9 mouse cellular contexts compared by ENCODE assay signal in the genomic region with DNA sequence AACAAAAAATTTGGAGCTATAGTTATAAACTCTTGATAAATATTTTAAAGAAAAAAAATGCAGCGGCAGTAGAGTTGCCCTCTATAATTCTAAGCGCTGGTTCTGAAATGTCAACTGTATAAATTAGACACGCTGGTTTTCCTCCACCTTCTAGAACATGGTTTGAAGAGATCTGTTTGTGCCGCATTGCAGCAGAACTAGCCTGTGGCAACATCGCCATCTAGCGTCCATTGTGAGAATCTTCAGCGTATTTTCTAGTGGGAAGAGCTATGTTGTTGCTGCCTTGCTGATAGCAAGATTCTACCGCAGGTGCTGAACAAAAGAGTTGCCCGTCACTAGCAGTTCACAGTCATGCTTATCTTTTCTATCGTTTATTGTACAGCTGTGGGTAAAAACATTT.
DNase-seq lines count a peak whose midpoint lies in the region; ATAC-seq and TF ChIP-seq lines count a peak whose summit lies in the region.
"Had no signal": no experiment of that assay in that cellular context is flagged by ENCODE, and none has a peak within 500 bp of the region (broad histone marks: within the 10 kb centered on the region; RNA-seq: fewer than 3 reads in every experiment).

No protein-coding gene starts in this region.

- no peaks in the 10 kb centered on the region for H3K79me2 ChIP-seq in liver, adult 2 months (ENCODE audit: control insufficient read depth, insufficient read depth, low read length)

- WGBS in embryonic facial prominence, embryonic 12.5 days = 5% methylated on average over 10 of the region's 10 CpGs
- WGBS in kidney, embryonic 16.5 days = 8% methylated on average over 10 of the region's 10 CpGs
- WGBS in liver, adult 2 months = 3% methylated on average over 10 of the region's 10 CpGs
- WGBS in neural tube, embryonic 11.5 days = 11% methylated on average over 10 of the region's 10 CpGs

- no peak overlapping the region for H3K4me3 ChIP-seq in embryonic facial prominence, embryonic 12.5 days
- H3K4me3 ChIP-seq in kidney, embryonic 16.5 days (ENCODE audit: low read length) = no peak overlapping the region
- no peak overlapping the region for H3K4me3 ChIP-seq in liver, adult 2 months (ENCODE audit: insufficient read depth, low read depth, low read length)
- H3K4me3 ChIP-seq in neural tube, embryonic 11.5 days (ENCODE audit: low read depth, low read length) = no peak overlapping the region
- H3K4me3 ChIP-seq: limb, embryonic 12.5 days had no signal

- no peak overlapping the region for H3K9ac ChIP-seq in embryonic facial prominence, embryonic 12.5 days
- no peak overlapping the region for H3K9ac ChIP-seq in kidney, embryonic 16.5 days (replicated peaks; ENCODE audit: low read length)
- H3K9ac ChIP-seq in liver, adult 2 months (ENCODE audit: low read depth, low read length) = no peak overlapping the region
- H3K9ac ChIP-seq in neural tube, embryonic 11.5 days (ENCODE audit: low read length) = no peak overlapping the region
- H3K9ac ChIP-seq: limb, embryonic 12.5 days had no signal

- no peak overlapping the region for H3K27ac ChIP-seq in embryonic facial prominence, embryonic 12.5 days
- H3K27ac ChIP-seq in kidney, embryonic 16.5 days (ENCODE audit: low read length) = no peak overlapping the region
- H3K27ac ChIP-seq in liver, adult 2 months (replicated peaks; ENCODE audit: insufficient read depth, low read depth, low read length) = no peak overlapping the region
- no peak overlapping the region for H3K27ac ChIP-seq in neural tube, embryonic 11.5 days (ENCODE audit: low read depth, low read length)
- H3K27ac ChIP-seq: limb, embryonic 12.5 days had no signal

- no peak for TF ChIP-seq POLR2A in liver, adult 2 months (IDR thresholded peaks at IDR 0.05; ENCODE audit: extremely low read depth, insufficient read depth, low read length)

- DNase-seq in CD4-positive helper T cell, adult 2 months (ENCODE audit: low read depth, low spot score) = peak; percentile 47
- DNase-seq in adrenal gland, adult 2 months = peak; percentile 58
- DNase-seq in heart, adult 9 months (ENCODE audit: low spot score in 2 of 2) = peak; percentile 9 to 51
- DNase-seq in liver, adult 2 months (ENCODE audit: extremely low read depth, low read depth, low spot score) = peak; percentile 73
- peak; percentile 74 for DNase-seq in neural tube, embryonic 11.5 days (ENCODE audit: low spot score)
- DNase-seq in thymus, adult 18-20 months = peak; percentile 15 to 17

- no peaks in the 10 kb centered on the region for H3K9me3 ChIP-seq in embryonic facial prominence, embryonic 12.5 days
- no peaks in the 10 kb centered on the region for H3K9me3 ChIP-seq in kidney, embryonic 16.5 days (ENCODE audit: low read length)
- H3K9me3 ChIP-seq in neural tube, embryonic 11.5 days (ENCODE audit: control insufficient read depth, low read length) = no peaks in the 10 kb centered on the region
- H3K9me3 ChIP-seq: limb, embryonic 12.5 days had no signal

- H3K4me2 ChIP-seq in embryonic facial prominence, embryonic 12.5 days (replicated peaks) = no peak overlapping the region
- H3K4me2 ChIP-seq in kidney, embryonic 16.5 days (replicated peaks; ENCODE audit: low read depth, low read length) = no peak overlapping the region
- no peak overlapping the region for H3K4me2 ChIP-seq in neural tube, embryonic 11.5 days (ENCODE audit: low read depth)
- H3K4me2 ChIP-seq: limb, embryonic 12.5 days had no signal

- no peaks in the 10 kb centered on the region for H3K36me3 ChIP-seq in embryonic facial prominence, embryonic 12.5 days
- no peaks in the 10 kb centered on the region for H3K36me3 ChIP-seq in kidney, embryonic 16.5 days (ENCODE audit: insufficient read depth, low read length)
- H3K36me3 ChIP-seq in liver, adult 2 months (ENCODE audit: control insufficient read depth, insufficient read depth, low read length) = no peaks in the 10 kb centered on the region
- no peaks in the 10 kb centered on the region for H3K36me3 ChIP-seq in neural tube, embryonic 11.5 days (ENCODE audit: control insufficient read depth, insufficient read depth, low read length)
- H3K36me3 ChIP-seq: limb, embryonic 12.5 days had no signal

- no peaks in the 10 kb centered on the region for H3K27me3 ChIP-seq in embryonic facial prominence, embryonic 12.5 days
- no peaks in the 10 kb centered on the region for H3K27me3 ChIP-seq in kidney, embryonic 16.5 days (ENCODE audit: insufficient read depth, low read length)
- H3K27me3 ChIP-seq in liver, adult 2 months (ENCODE audit: control insufficient read depth, insufficient read depth, low read length) = no peaks in the 10 kb centered on the region
- H3K27me3 ChIP-seq in neural tube, embryonic 11.5 days (ENCODE audit: control insufficient read depth, insufficient read depth, low read length) = no peaks in the 10 kb centered on the region
- H3K27me3 ChIP-seq: limb, embryonic 12.5 days had no signal

- H3K4me1 ChIP-seq in embryonic facial prominence, embryonic 12.5 days = no peaks in the 10 kb centered on the region
- H3K4me1 ChIP-seq in kidney, embryonic 16.5 days (ENCODE audit: insufficient read depth, low read length) = no peaks in the 10 kb centered on the region
- no peaks in the 10 kb centered on the region for H3K4me1 ChIP-seq in liver, adult 2 months (ENCODE audit: control insufficient read depth, insufficient read depth, low read length)
- H3K4me1 ChIP-seq in neural tube, embryonic 11.5 days (ENCODE audit: control insufficient read depth, insufficient read depth, low read length) = no peaks in the 10 kb centered on the region
- H3K4me1 ChIP-seq: limb, embryonic 12.5 days had no signal

- TF ChIP-seq CTCF in liver, adult 2 months (IDR thresholded peaks at IDR 0.05; ENCODE audit: low read depth, low read length) = peak; percentile 86

- ATAC-seq in embryonic facial prominence, embryonic 12.5 days (ENCODE audit: insufficient number of reproducible peaks, insufficient read depth, low FRiP score, low TSS enrichment) = peak; percentile 74
- ATAC-seq in kidney, embryonic 16.5 days (ENCODE audit: low FRiP score, low TSS enrichment) = peak; percentile 46; the same call in 1 of the 2 replicates
- ATAC-seq in neural tube, embryonic 11.5 days (ENCODE audit: insufficient read depth, low FRiP score, low TSS enrichment) = peak; percentile 67

Comparison
In these comparisons a context has a peak if more than half of its experiments do, and no peak if none do; other contexts are left out.
1. DNase-seq: peak in every context shown above with its lines; median percentile 74 in neural tube, embryonic 11.5 days; 73 in liver, adult 2 months; 58 in adrenal gland, adult 2 months; 47 in CD4-positive helper T cell, adult 2 months; 30 in heart, adult 9 months; 16 in thymus, adult 18-20 months.